Mouse (Mus musculus) neutrophil, adult 5-6 weeks (primary cell): ENCODE measurements at regions not wholly inside any gene's neighbourhood (a gene's known extent, or its start where the extent isn't known, plus 50 kb on each side); places are given as distances from the start of the nearest gene placed in this dataset.

ENCODE experiments used
- ATAC-seq: fragments of 151-379, 151-347 bp; 2 replicates; pipeline ENCODE4 v1.8.0; 2017; ENCODE audit warnings: mild to moderate bottlenecking, moderate TSS enrichment; ENCODE audit not compliant: insufficient number of reproducible peaks, poor library complexity, low FRiP score, severe bottlenecking; ENCODE audit errors: extremely low read depth

DNA sequence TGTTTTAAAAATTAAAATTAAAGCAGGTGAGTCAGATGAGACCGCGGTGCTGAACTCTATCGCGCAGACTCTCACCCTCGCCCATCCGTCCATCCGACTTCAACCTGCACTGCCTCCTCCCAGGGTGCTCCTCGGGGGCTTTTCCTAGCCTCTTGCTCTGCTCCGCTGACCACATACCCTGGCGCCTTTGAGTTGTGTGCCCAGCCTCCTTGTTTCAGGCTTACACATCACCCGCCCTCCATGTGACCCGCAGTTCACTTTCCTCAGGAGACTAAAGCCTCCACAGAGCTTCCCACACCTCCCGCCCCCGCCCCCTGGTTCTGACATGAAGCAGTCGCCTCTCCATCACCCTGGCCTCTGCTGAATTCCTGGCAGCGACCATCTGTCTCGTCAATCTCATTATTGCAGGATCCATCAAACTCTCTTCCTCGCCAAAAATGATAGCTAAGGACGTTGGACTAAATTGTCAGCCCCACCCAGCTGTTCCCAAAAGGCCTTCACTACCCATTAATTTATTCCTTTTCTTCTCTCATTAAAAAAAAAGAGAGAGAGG is 482.9 kb downstream of the Zfp536 start:
- ATAC-seq, result no peak

DNA sequence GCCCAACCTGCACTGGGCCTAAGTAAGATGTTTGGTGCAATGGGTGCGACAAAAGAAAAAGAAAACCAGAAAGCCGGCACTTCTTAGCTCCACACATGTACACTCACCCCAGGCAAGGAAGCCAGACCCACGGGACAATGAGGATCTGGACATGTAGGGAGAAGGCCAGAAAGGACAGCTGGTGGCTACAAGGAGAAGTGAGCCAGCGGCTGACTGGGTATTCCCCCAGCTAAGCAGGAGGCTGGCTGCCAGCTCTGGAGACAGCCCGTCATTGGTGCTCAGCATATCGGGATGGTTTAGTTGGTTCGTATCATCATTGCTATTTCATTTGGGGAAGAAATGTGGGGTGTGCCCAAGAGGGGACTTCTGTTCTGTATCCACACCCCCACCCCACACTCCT is 481.7 kb downstream of the Zfp536 start:
- ATAC-seq, result no peak

DNA sequence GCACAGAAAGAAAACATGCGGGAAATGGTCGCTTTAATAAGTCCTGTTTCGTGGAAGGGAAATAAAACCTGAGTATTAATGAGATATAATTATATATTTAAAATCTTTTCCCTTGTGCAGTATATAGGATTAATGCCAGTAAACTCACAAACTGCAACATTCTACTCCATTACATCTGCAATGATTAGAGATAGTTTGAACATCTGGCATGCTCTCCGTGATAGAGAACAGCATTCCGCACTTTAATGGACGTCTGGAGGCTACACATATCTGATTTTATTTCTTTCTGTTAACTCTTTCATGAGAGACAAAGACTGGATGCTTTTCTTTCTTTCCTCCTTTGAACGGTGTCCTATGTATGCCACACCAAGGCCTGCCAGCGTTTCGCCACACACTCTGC is 480.9 kb downstream of the Zfp536 start:
- ATAC-seq, result no peak

DNA sequence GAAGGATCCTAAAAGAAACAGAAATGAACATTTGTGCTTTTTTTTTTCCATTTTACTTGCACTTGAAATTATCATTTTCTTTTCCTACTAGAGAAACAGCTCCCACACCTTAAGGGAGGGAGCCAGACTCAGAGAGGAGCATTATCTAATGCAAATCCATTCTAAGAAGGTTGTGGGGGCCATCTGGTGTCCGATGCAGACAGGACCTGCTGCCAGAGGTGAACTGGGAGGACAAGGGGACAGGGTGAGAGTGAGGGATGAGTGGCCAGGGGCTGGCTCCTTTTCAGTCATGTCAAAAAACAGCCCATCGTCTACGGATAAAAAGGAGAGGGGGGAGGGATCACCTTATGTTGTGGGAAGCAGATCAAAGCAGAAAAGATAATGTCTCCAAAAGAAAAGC is 474.6 kb downstream of the Zfp536 start:
- ATAC-seq, result no peak

DNA sequence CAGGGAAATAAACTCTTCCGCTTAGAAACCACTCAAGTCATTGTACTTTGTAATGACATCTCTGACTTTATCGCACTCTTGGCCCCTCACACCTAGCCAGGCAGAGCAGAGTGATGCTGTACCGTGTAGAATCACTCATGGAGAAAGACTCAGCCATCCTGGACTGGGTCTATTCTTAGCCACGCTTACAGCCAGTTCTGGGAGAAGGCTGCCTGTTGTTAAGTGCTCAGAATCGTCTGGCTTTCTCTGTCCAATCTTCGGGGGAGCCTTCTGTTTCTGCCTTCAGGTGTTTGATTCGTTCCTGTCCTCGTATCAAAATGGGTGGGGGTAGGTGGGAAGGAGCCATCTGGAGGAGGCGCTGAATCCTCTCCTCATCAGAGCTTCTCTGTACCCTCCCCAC is 468.0 kb downstream of the Zfp536 start:
- no peak for ATAC-seq

DNA sequence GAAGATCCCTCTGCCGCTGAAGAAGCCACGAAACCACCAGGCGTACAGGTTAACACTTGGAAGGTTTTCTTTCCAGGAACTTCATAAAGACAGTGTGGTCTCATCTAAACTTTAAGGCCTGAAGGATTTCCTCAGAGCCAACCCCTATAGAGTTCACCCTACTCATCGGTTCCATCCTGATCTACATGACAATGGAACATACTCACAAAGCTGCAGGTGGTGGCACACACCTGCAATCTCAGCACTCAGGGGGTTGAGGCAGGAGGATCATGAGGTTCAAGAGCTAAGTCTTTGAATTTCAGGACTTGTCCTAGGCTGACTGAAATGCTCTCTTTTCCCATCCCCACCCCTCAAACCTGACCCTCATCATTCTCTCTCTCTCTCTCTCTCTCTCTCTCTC is 466.2 kb downstream of the Zfp536 start:
- no peak for ATAC-seq

DNA sequence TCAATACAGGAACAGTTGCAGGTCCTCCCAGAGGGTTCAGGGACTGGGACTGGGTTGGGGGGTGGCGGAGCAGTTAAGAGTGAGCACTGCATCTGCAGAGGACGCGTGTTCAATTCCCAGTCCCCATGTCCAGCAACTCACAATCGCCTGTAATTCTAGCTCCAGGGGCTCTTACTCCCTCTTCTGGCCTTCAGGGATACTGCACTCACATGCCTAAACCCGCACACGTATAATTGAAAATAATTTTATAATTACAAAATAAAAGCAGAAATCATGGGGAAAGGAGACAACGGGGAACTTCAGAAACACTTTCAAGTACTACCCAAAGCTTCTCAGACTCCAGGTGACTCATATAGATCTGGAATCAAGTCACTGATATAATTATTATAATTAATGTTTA is 448.8 kb downstream of the Zfp536 start:
- no peak for ATAC-seq

DNA sequence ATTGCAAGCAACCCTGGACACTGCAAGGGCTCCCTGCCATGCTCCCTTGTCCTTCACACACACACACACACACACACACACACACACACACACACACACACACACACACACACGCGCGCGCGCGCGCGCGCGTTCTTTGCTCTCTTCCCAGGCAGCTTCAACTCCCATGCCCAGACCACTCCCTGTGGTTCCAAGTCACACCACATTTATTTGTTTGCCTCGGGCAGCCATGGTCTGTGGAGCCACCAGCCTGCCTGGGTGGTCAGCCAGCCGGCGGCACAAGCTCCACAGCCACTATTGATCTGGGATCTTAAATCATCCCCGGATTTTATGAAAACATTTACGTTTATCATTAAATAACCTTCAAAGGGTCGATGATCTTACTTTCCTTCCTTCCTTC is 440.0 kb downstream of the Zfp536 start:
- no peak for ATAC-seq

DNA sequence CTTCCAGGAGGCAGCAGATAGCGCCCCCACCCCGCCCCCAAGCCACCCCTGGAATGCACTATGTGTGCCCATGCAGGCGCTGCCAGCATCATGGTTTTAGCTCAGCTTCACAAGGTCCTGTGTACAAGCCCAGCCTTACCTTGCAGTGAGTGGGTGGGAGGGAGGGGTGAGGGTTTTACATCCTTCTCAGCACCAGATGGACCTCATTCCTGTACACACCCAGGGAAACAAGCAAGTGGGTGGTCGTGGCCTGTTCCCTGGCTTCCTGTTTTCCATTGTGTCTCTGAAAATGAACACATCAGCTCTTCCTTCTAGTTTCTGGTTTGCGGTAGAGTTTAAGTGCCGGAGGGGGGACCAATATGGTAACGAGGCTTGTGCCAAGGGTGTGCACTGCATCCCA is 438.2 kb downstream of the Zfp536 start:
- ATAC-seq, result no peak

DNA sequence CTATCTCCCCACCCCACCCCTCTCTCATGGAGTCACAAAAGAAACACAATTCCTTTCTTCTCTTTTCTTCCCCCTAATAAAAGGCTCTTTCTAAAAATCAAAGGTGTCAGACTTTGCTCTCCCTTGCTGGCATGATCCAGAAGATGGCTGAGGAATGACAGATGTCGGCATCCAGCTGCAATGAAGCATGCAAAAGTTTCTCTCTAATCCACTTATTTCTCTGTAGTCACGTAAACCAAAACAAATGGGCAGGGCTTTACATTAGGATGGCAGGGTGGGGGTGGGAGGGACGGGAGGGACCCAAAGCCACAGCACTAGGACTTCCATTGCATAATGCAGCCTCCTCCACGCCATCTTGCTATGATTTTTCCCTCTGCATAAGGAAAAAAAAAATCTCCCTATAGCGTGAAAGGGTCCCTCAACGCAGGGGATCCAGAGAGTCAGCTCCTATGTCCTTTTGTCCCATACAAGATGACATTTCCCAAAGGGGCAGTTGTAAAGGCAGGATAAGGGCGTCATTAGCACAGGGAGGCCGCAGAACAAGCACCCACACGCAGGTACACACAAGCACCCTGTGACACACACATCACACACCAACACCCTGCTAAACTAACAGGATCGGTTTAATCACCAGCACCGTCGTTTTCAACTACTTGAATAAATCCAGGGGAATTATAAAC is 437.1 kb downstream of the Zfp536 start:
- no peak for ATAC-seq

DNA sequence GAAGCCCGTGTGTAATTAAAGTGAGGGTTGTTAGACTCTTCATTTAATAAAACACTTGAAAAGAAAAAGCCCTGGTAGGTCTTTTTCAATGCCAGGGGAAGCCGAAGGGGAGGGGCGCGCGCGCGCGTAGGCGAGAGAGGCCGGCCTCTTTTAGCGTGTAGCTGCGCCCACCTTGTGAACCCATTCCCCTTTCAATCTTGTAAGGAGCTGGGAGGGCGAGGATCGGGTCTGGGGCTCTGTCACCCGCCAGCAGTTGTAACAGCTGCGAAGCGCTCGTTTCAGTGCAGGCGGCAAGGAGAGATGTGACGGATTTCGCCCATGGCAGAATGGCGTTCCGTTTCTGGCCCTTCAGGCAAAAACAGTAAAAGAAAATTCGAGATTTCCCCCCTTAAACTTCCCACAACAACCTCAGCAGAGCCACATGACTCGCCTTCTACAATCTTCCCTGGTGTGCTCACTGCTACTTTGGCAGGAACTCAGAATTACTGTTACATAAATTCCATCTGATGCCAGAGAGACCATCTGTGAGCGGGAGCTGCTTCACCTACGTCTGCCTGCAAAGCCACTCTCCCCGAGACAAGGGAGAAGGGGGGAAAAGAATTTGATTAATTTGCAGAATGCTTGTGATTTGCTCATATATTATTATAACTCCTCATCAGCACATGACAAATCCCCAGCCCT is 436.4 kb downstream of the Zfp536 start:
- no peak for ATAC-seq

DNA sequence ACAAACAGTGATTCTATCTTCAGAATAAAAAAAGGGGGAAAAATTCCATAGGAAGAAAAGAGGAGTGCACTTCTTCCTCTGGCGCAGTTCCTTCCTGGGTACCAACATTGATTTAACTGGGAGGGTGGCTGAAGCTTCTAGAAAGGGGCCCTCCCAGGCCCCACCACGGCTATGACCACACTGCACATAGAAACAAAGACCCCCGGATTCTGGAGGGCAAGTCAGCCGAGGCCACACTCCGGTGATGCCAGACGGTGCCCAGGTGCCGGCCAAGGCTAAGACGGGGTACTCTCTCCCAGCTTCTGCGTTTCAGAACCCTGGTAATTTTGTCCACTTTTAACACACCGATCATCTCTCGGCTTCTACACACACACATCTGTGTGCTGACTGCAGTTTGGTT is 435.8 kb downstream of the Zfp536 start:
- no peak for ATAC-seq

DNA sequence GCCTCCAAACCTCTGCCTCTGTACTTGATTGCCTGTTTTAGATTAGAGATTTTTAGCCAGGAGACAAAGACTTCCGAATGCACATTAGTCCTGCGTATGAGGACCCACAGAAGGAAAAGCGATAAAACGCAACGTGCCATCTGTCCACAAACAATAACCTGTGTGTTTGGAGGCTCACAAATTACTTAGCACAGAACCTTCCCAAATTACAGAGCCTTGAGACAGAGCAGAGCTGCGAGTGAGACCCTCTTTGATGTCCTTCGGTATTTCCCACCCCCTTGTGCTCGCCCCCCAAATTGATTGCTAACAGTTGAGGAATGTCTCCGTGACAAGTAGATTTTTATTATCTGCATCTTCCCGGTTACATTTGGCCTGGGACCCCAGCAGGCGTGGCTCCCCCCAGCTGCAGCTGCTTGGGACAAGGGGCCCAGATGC is 435.4 kb downstream of the Zfp536 start:
- no peak for ATAC-seq

DNA sequence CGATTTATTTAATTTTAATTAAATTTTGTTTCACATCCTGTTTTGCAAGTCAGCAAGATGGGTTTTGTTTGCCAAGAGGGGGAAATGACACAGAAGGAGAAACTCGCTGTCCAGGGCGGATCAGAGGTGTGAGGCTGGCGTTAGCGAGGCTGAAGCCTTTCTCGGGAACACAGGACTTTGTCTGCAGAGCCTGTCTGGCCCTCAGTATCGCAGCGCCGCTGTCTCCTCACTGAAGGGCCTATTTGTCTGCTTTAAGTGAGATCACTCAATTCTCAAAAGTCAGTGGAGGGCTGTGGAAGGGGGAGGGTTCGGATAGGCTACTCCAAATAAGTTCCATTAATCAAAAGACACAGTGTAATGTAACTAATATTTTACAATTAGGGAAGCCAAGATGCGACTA is 430.8 kb downstream of the Zfp536 start:
- no peak for ATAC-seq

DNA sequence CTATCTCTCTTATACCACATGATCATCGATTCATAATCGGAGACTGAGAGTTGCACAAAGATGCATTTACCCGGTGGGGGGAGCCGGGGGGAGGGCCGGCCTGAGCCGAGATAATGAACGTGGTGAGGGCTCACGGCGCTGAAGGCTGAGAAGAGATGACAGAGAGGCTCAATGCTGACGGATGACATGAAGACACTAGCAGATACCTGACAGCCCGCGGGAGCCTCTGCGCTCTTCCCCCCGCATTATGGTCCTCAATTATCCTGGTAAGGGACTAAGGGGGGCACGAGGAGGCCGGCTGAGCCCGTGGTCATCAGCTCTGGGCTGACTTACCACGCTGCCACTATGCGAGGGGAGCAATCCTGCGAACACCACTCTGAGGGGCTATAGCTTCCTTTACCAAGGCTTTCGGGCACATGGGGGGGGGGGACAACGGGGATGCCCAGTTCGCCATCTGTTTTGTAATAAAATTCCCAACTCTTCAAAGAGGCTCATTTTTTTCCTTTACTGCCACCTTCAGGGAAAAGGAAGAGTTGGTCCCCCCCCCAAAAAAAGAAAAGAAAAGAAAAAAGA is 430.3 kb downstream of the Zfp536 start:
- no peak for ATAC-seq

DNA sequence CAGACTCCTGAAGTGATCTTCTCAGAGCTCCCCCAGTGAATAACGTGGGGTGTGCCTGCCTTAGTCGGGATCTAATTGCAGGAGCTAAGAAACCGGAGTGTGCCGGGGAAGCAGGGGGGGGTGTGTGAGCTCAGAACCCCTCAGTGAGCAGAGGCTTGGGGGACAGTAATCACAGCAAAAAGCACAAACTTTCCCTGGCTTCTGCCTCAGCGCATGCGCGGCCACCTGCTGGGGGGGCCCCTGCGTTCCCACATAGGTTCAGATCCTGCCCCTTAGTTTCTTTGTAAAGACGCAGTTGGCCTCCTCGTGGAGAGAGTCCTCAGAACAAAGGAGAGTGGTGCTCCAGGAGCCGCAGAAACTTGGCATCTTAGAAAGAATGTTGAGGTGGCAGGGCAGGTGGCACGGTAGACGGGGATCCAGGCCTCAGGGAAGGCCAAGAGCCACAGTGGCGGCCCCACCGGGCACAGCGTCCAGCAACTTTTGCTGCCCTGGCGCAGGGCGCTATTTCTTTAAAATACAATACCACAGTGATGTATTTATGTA is 429.7 kb downstream of the Zfp536 start:
- ATAC-seq, result no peak

DNA sequence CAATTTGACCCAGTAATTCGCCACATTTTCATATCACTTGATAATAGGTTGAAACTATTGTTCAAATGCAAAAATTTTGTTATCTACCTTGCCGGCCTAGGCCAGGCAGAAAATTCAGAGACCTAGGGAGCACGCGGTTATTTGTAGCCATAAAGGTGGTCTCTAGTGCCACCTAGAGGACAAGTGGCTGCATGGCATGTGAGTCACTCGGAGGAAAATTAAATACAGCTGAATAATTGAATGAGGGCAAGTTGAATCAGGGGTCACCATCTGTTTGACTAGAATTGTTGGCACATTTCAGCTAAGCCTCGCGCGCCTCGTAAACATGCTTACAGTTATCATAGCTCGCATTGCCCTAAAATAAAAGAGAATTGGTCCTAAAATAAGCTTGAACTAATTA is 427.4 kb downstream of the Zfp536 start:
- no peak for ATAC-seq

DNA sequence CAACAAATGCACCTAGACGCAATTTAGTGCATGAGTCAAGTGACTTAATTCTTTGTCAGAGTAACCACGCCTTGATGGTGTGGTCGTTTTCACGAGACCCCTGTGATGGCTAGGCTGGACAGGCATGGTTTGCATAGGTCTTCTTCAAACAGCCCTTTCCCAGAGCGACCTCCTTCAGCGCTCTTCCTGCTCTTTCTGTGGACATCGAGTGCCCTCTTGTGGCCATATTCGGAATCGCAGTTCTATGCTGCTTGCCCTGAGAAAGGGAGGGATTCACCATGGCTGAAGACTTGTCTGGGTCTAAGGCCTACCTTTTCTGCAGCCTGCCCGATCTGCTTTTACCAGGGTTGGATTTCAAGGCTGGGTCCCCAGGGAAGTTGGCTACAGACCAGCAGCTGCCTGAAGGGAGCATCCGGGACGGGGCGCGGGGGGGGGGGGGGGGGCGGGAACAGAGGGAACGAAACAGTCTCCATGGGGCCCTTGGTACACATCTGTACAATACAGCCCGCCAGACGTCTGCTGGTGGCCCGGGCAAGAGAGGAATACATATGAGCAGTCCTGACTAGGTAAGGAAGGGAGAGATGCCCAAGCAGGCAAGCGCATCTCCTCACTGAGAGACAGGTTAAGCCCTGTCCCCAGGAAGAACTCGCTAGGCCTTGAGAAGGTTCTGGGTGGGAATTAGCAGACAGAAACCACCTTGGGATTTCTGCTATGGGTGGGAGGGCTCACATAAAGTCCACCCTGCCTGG is 415.6 kb downstream of the Zfp536 start:
- peak; percentile 43; the same call in 1 of the 2 replicates for ATAC-seq

DNA sequence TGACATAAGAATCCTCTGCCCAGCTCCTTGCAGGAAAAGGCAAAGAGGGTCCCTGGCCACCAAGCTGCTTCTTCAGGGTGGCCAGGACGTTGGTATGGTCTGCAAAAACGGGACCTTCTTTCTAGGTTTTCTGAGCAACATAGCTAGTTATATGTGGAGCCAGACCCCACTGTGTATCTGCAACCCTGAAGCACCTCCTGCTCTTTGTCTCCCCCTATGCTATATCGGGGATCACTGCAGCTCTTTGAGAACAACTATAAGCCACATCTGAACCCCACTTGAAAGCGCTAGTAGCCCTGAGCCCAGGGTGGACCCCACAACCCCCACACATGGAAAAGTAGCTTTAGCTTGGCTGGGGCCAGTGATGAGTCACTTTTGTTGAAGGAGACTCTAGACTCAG is 414.9 kb downstream of the Zfp536 start:
- no peak for ATAC-seq
